Mouse (Mus musculus) lung, adult 18-20 months (tissue): ENCODE results near the gene Scrg1.
"Not testable (repeated sequence)": the region's sequence is repeated elsewhere in the genome, so short reads cannot be mapped to it uniquely, and the experiment has no call there.

Experiments
- DNase-seq, 2 experiments: peaks; one replicate each; pipeline ENCODE4 v3.0.0; 2022; ENCODE audit warnings: mixed read lengths in 2 of 2

The Scrg1 gene

GRCm38 (mm10) chr8:57511316-57512118 lies 55.8 kb downstream of the Scrg1 start, which contains the start of gene Hmgb2:
Gene Hmgb2, plus strand, starts transcription at chr8:57511907.
- peak; percentile 100 for DNase-seq

- DNase-seq = peak in 1 of 2 experiments; percentile 13
Measured at GRCm38 (mm10) chr8:57512141-57513056, 56.7 kb downstream of the Scrg1 start.

GRCm38 (mm10) chr8:57513178-57513661 lies 57.5 kb downstream of the Scrg1 start:
- not testable (repeated sequence) for DNase-seq

- DNase-seq = not testable (repeated sequence)
Measured at GRCm38 (mm10) chr8:57516685-57517084, 61.0 kb downstream of the Scrg1 start.

- DNase-seq = no peak
Measured at GRCm38 (mm10) chr8:57517723-57518122, 62.0 kb downstream of the Scrg1 start.

GRCm38 (mm10) chr8:57520186-57520786 lies 64.6 kb downstream of the Scrg1 start:
- DNase-seq = no peak
